Mouse (Mus musculus) CH12F3 (cell line): ENCODE results near the gene Gimap5.

Experiments used
- in situ Hi-C: fragments of 300-500 bp; cut with MboI; formaldehyde crosslinking; loops from 2 replicates; pipeline ENCODE4 v1.14.3; 2020; ENCODE audit warnings: low sequenced_read_pairs

Gene Gimap5

DNA sequence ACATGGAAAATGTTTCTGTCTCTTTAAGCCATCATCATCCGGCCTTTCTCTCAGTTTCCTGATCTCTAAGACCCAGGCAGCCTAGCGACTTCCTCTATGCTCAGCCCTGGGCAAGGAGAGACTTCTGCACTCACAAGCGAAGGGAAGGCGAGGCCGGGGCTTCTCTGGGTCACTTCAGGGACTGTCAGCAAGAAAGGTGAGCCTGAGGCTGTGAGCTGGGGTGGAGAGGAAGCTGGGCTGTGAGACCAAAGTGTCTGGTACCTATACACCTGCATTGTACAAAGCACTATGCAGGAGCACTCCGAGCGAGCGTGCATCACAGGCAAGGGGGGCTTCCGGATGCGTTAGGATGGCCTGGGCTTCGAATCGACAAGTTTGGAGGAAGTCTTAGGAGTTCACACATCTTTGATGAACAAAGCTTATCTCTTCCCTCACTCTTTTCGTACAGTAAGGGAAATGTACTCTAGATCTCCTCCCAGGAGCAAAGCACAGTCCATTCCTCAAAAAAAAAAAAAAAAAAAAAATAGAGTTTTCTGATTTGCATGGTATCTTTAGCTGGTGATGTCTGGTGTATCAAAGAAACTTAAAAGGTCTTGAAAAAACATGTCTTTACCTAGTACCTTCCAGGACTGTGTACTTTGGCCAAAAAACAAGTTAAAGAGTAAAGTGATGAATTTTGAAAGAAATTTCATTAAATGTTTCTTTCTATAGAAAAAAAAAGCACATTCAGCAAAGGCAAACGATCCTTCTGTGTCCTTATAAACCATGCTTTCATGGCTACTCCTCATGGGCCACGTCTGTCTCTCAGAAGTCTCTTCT, 6.8 kb upstream of the Gimap5 start, which contains the start of gene Gimap1:
TSS of gene Gimap1 (plus strand) at position 94 of the 819 bp plus-strand sequence.
- in situ Hi-C loops: no loop called here

DNA sequence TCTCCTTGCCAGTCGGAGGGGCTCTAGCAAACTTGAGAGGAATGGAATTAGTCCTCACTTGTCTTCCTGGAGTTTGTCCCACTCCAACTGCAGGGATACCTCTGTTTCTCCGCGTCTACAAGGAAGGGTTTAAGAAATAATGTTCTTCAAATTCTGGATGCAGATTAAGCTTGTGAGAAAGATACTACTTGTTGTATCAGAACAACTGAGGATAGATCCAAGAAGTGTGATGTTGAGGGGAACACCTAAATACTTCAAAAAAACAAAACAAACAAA, 6.3 kb upstream of the Gimap5 start:
- in situ Hi-C loops: no loop called here

DNA sequence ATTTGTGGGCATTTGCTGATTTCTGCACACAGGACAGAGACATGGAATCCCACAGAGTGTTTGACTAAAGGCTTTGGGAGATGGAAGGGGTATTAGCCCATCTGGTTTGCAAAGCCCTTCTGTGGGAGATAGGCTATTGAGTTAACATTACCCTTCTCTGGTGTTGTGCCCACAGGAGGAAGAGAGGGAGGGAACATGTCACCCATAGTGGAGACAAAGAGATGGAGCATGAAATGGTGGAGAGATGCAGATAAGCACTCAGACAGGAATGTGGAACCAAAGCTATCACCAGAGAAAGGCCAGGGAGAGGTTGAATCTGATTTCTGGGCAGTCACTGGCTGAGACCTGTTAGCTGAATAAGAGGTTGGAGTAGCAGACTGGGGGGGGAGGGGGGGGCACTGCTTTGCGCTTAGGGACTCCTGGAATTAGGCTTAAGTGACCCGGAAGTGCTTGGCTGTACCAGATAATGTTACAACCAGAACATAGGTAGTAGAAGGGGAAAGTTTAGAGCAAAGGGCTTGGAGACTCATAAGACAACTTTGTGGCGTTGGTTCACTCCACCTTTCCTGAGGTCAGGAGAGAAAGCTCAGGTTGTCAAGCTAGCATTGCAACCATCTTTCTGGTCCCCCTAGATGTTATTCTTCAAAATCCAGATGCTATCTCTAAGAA, 5.4 kb upstream of the Gimap5 start:
- in situ Hi-C loops: no loop called here

DNA sequence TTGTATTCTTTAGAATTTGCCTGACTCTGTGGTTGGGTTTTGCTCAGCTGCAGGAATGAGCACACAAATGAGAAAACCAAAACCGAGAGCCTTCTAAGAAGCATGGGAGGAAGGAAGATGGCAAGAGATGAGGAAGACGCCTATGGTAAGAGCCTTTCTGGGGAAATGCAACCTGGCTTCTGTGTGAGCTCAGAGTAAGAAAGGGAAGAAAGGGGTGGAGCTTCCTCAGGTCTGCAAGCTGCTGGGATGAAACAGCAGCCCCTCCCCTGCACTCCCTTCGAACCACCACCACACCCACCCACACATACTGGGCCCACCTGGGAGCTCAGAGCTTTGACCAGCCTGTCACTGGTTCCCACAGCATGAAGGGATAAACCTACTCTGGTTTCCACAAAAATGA, 4.7 kb upstream of the Gimap5 start:
- in situ Hi-C loops: no loop called here

DNA sequence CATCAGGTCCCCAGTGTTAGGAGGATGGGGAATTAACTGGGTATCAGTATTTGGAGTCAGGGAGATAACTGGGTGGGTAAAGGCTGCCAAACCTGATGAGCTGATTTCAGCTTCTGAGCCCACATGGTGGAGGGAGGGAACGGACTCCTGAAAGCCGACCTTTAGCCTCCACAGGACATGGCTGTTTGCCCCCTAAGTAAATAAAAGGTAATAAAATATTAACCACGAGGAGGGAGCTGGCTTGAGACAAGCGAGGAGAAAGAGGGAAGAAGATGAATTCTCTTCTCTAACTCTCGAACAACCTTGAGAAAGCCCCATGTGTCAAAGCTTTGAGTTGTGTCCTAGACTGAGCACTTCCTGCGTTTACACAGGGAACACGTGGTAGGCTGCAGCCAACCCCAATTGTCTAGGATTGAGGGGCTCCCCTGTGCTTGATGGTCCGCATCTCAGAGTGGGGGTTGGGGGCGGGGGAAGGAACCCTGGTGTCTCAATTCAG, 4.2 kb upstream of the Gimap5 start:
- in situ Hi-C loops: no loop called here

DNA sequence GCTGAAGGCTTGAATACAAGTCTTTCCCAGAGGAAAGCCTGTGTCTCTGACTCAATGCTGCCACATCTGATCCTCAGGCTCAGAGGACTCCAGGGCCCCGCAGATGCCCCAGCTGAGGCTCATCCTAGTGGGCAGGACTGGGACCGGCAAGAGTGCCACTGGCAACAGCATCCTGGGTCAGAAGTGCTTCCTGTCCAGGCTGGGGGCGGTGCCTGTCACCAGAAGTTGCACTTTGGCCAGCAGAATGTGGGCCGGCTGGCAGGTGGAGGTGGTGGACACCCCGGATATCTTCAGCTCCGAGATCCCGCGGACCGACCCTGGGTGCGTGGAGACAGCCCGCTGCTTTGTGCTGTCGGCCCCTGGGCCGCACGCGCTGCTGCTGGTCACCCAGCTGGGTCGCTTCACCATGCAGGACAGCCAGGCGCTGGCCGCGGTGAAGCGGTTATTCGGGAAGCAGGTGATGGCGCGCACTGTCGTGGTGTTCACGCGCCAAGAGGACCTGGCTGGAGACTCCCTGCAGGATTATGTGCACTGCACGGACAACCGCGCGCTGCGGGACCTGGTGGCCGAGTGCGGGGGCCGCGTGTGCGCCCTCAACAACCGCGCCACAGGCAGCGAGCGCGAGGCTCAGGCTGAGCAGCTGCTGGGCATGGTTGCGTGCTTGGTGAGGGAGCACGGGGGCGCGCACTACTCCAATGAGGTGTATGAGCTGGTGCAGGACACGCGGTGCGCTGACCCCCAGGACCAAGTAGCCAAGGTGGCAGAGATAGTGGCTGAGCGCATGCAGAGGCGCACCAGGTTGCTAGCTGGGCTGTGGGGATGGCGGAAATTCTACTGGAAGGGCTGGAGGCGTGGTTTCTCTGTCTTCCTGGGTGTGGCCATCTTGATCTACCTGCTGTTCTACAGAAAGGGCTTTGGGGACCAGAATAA, 3.3 kb upstream of the Gimap5 start:
- in situ Hi-C loops: no loop called here

DNA sequence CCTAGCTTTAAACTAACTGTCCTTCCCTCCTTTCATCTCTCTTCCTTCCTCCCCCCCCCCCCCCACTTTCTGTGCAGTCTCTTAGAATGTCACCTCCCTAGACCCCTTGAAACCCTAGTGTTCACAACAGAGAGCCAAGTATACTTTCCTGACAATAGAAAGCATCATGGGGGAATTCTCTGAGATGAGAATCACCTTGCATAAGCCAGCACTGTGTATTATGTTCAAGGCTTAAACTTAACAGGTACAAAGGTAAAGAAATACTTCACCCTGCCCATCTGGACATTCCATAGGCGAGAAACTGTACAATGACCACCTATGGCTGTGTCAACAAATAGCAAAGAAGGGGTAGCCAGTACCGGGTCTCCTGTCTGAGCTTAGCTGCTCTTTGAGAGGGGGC, 507 bp upstream of the Gimap5 start:
- in situ Hi-C loops: no loop called here

DNA sequence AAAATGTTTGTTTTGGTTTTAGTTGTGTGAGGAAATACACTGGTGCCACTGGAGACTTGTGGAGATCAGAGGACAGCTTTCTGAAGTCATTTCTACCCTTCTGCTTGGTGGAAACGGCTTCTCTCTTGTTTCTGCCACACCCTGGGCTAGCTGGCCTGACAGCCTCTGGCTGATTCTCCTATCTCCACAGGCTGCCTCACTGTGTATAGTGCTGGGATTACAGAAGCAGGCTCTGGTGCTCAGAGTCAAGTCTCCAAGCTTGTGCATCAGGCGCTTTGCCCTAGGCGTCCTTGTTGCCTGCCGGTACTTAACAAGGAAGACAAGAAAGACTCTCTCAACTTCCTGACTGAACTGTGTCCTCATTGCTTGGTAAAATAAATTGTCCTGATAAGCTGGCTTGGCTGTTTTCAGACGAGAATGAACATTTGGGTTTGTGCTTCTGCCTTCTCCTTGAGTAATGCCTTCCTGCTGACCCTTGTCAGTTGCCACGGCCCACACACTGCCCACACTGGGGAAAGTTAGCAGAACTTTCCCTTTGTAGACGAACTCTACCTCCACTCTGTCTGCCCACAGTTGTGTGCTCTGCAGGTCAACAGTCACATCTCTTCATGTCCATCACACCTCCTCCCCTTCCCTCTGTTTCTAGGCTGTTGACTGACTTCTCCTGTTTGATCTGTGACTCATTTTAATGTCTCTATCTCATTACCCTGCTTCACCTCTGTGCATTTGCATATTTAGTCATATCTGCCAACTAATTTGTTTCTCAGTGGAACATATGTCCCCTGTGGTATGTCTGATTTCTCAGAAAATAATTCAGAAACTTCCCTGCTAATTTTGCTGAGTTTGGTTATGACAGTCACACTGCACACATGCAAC, 1.3 kb downstream of the Gimap5 start:
- in situ Hi-C loops: no loop called here

DNA sequence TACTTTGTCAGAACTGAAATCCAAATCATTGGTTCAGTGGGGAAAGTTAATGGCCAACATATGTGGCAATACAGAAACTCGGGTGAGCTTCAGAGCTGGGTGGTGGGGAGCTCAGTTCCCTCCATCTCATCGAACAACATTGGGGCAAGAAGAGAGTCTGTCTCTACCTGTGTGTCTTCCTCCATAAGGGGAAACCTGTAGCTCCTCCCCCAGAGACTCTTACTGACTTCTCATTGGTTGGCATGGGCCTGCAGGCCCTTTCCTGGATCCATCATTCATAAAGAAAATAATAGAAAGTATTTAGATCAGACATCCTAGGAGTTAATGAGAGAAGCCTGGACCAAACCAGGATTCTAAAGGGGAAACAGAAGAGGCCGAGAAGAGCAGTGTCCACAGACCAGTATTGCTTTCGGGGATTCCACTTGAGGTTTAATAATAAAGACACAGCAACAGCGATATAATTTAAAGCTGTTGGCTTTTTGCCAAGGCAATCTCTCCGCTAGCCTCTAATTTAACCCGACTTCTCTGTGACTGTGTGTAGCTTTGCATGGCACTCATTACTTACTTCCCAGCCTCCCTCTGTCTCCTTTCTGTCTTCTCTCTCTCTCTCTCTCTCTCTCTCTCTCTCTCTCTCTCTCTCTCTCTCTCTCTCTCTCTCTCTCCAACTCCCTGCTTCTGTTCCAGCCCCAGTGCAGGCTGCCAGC, 17.7 kb downstream of the Gimap5 start:
- in situ Hi-C loops: no loop called here

DNA sequence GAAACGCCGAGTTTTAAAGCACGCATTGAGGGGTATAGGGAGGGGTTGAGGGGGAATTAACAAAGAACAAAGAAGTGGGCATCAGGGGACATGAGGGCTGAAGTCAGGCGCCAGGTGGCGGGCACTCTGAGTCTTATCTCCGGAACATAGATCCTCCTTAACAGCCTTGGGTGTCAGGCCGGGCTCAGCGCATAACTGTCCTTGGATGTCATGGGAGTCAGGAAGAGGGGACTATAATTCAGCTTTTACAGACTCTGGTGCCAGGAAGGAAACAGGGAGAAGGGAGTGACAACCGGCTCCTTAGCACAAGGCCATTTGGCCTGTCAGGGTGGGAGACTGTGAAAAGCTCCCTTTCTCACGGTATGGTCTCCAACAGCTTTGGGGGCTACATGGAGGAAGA, 18.5 kb downstream of the Gimap5 start:
- in situ Hi-C loops: no loop called here

DNA sequence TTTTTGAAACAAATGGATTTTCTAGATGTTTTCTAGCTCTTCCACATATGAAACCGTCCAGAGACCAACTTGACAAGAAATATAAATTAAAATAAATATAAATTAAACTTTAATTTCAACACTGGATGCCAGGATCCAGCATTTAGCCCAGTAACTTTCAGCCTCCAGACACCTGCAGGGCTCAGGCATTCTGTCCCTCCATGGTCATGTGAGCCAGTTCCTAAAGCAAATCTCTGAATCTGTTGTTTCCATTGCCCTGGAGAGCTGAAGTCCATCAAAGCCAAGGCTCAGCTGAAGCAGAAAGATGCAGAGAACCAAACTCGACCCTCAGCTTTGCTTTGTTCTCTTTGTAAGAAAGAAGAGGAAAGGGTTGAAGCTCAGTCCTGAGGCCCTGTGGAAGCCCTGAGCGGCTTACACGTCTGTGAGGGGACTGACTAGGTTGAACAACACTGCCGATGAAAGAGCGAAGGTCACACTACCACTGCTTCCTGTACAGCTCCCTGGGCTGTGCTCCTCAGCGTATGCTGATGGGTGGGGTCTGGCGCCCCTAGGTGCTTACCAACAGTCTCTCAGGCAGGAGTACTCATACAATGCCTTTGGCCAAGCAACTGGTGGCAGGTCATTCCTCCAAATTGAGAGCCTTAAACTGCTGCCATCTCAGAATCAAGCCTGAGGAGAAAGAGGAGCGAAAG, 22.3 kb downstream of the Gimap5 start:
- in situ Hi-C loops: loop anchor here (5.0 kb wide), 1 partner anchor 121 kb away; the partner anchor contains the start of gene Gimap8

DNA sequence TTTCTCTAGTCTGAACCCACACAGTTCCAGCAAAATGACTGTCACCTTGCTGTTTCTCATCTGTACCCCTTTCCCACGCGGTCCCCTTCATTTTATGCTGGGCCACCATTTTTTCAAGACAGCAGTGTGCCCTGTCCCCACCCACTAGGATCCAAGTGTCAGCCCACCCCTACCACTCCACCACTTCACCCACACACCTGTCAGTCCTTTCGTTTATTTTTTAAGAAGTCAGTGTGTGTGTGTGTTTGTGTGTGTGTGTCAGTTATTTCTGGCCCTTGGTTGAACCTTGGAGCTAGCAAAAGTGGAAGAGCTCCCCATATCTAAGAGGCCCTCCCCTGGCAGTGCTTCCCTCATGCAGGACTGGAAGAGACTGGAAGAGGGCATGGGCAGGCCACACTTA, 22.9 kb downstream of the Gimap5 start:
- in situ Hi-C loops: loop anchor here (5.0 kb wide), 1 partner anchor 122 kb away; the partner anchor contains the start of gene Gimap8

DNA sequence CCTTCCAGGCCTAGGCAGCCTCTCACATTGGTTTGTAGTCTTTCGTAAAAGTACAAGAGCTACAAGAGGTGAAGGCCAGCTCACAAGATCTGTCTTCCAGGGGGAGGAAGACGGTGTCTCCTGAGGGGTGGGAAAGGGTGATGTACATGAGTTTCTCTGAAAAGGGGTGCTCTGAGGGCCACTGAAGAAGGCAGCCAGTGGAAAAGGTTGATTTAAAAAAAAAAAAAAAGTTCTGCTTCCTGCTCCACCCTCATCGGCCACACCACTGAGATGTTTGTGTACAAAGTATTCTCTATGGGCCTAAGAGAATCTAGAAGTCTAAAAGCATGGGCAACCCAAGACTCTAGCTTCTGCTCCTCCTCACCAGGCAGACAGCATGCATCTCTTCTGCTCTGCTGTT, 24.7 kb downstream of the Gimap5 start, which contains the start of gene Gimap3:
TSS of gene Gimap3 (minus strand) at position 156 of the 400 bp plus-strand sequence.
- in situ Hi-C loops: no loop called here

DNA sequence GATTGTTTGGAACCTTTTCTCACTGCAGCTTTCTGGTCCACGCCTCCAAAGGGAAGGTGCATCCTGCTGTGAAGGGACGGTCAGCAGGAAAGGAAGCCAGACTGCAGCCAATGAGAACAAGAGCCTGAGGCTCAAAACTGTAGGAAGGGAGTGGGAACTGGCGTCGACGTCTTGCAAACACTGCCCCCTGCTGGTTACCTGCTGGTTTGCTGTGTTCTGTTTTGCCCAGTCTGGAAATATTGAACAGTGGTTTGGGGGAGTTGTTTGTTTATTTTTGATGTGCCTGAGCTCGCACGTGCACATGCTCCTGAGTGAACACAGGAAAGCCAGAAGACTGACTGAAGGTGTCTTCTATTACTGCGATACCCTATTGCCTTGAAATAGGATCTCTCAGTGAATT, 26.0 kb downstream of the Gimap5 start:
- in situ Hi-C loops: no loop called here

DNA sequence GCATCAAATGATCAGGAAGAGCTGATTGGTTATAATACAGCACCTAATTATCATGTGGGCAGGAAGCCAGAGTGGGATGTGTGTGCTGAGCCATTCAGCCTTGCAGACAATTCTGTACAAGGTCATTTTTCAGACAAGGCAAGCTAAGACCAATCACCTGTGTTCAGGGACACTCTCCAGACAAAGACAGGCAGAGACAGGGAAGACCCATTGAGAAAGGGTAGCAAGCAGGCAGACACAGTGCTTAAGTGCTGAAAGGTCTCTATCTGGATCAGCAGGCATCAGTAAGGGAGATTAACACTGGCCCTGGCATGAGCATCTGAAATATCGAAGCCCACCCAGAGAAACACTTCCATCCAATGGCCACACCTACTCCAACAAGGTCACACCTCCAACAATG, 38.4 kb downstream of the Gimap5 start:
- in situ Hi-C loops: no loop called here

DNA sequence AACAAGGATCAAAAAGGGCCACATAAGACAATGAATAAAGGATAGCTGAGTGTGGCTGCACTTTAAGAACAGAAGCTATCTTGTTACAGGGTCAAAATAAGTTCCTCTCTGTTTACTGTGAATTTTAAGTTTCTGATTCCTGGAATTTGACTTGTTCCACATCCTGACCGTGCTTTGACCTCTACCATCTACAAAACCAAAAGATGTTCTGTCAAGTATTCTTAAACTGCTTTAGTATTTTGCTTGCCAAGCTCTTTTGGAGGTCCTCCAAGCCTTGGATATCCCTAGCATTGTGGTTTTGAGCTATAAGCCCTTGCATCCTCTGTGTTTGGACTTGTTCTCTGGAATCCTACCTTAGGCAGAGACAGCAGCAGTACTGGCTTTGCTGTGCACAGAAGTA, 39.2 kb downstream of the Gimap5 start:
- in situ Hi-C loops: no loop called here

DNA sequence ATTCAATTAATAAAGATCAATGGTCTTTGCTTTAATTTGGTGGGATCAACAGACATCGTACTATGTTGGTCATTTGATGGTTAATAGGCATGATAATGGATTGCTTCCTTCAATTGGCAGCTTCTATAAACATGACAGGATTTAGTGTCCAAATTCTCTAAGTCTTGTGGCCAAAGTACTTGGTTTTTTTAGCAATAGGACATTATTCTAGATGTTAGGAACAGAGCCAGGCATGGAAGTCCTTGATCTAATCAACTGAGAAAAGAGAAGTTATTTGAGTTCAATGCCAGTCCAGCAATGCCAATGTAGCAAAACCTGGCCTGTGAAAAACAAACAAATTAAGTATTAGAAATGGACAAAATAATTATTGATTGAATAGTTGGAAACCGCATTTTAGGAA, 39.6 kb downstream of the Gimap5 start:
- in situ Hi-C loops: no loop called here

DNA sequence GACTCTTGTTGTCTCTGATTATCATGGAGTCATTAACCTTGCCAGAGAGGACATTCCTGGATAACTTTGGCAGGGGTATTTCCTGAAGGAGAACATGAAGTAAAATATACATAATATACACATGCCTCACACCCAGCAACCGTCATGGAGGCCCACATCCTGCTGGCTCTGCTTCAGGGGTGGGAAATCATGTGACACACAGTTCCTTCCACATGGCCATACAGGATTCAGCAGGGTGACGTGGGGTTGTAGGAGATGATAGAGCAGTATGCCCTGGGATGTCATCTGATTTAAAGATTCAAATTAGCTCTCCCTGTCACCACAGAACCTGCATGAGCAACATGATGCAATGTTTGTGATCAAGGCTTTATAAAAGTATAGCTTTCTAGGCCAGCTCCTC, 41.9 kb downstream of the Gimap5 start:
- in situ Hi-C loops: no loop called here

DNA sequence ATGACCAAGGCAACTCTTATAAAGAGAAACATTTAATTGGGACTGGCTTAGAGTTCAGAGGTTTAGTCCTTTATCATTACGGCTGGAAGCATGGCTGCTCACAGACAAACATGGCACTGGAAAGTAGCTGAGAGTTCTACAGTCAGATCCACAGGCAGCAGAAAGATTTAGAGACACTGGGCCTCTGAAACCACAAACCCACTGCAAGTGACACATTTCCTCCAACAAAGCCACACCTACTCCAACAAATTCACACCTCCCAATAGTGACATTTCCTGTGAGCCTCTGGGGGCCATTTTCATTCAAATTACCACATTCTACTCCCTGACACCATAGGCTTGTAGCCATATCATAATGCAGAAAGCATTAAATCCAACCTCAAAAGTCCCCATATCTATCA, 55.9 kb downstream of the Gimap5 start:
- in situ Hi-C loops: no loop called here
